Mouse (Mus musculus): Measurements from ENCODE around the gene Plac1.
"Not testable (repeated sequence)": the region's sequence is repeated elsewhere in the genome, so short reads cannot be mapped to it uniquely, and the experiment has no call there.

DNA sequence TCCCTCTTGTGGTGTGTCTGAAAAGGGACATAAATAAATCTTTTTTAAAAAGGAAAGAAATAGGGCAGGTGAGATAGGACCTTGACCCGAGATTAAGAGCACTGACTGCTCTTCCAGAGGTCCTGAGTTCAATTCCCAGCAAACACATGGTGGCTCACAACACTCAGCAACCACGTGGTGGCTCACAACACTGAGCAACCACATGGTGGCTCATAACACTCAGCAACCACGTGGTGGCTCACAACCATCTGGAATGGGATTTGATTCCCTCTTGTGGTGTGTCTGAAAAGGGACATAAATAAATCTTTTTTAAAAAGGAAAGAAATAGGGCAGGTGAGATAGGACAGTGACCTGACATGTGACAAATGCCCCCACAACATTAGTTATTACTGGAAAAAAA lies 215.6 kb downstream of the Plac1 start:
- TF ChIP-seq CTCF (IDR thresholded peaks at IDR 0.05; ENCODE audit: low read depth, low read length): peak; percentile 31; the same call in 1 of the 2 replicates
- TF ChIP-seq POLR2A (IDR thresholded peaks at IDR 0.05; ENCODE audit: extremely low read depth, insufficient read depth, low read length): not testable (repeated sequence)

All from liver, adult 2 months (tissue).